Mouse (Mus musculus) forebrain, embryonic 15.5 days (tissue): ENCODE measurements around the gene Exosc1. TPM values are rescaled to one million over a fixed set of nuclear protein-coding genes. Genes with fewer than 3 reads are reported as not detected.

Experiments
- ATAC-seq: fragments of 200-750 bp; cut with Nextera tagmentation; replicated peaks from 2 replicates; pipeline ENCODE4 v1.8.0; 2017; ENCODE audit warnings: mild to moderate bottlenecking, moderate TSS enrichment, moderate library complexity
- H3K27ac ChIP-seq: fragments of 300-500 bp; sonication (generic); replicated peaks from 2 replicates; pipeline ENCODE4 v1.5.1; 2015; ENCODE audit warnings: mild to moderate bottlenecking, inconsistent platforms
- H3K27me3 ChIP-seq: fragments of 300-500 bp; sonication (generic); 2 replicates; pipeline ENCODE4 v1.6.1; 2015; ENCODE audit warnings: inconsistent platforms
- H3K36me3 ChIP-seq: fragments of 300-500 bp; sonication (generic); 2 replicates; pipeline ENCODE4 v1.6.1; 2015; ENCODE audit warnings: mild to moderate bottlenecking, inconsistent platforms
- H3K4me1 ChIP-seq: fragments of 300-500 bp; sonication (generic); 2 replicates; pipeline ENCODE4 v1.6.1; 2015; ENCODE audit warnings: inconsistent platforms
- H3K4me2 ChIP-seq: fragments of 300-500 bp; sonication (generic); replicated peaks from 2 replicates; pipeline ENCODE4 v1.6.1; 2015; ENCODE audit warnings: mild to moderate bottlenecking, inconsistent platforms
- H3K4me3 ChIP-seq: fragments of 300-500 bp; sonication (generic); 2 replicates; pipeline ENCODE4 v1.5.1; 2015; ENCODE audit warnings: mild to moderate bottlenecking, inconsistent platforms
- H3K9ac ChIP-seq: fragments of 300-500 bp; sonication (generic); replicated peaks from 2 replicates; pipeline ENCODE4 v1.6.1; 2015; ENCODE audit warnings: mild to moderate bottlenecking, inconsistent platforms
- H3K9me3 ChIP-seq: fragments of 300-500 bp; sonication (generic); 2 replicates; pipeline ENCODE4 v1.6.1; 2016; ENCODE audit warnings: inconsistent platforms
- WGBS: fragments of 180-500 bp; shearing (Covaris S2); methylation state at CpG from one replicate; pipeline ENCODE4 v1.1.7; 2015; ENCODE audit warnings: mixed read lengths; 5-methylcytosine and 5-hydroxymethylcytosine counted together
- polyA plus RNA-seq: library from polyadenylated mRNA; unstranded; fragments of >200 nt; fragmentation: Nextera tagmentation; extraction: Ambion mirVana; gene quantifications from 2 replicates; pipeline ENCODE4 v1.2.1, GENCODE M21; 2015

Gene Exosc1
- polyA plus RNA-seq, 1 experiment from 2014 or later: 76.8 TPM

DNA sequence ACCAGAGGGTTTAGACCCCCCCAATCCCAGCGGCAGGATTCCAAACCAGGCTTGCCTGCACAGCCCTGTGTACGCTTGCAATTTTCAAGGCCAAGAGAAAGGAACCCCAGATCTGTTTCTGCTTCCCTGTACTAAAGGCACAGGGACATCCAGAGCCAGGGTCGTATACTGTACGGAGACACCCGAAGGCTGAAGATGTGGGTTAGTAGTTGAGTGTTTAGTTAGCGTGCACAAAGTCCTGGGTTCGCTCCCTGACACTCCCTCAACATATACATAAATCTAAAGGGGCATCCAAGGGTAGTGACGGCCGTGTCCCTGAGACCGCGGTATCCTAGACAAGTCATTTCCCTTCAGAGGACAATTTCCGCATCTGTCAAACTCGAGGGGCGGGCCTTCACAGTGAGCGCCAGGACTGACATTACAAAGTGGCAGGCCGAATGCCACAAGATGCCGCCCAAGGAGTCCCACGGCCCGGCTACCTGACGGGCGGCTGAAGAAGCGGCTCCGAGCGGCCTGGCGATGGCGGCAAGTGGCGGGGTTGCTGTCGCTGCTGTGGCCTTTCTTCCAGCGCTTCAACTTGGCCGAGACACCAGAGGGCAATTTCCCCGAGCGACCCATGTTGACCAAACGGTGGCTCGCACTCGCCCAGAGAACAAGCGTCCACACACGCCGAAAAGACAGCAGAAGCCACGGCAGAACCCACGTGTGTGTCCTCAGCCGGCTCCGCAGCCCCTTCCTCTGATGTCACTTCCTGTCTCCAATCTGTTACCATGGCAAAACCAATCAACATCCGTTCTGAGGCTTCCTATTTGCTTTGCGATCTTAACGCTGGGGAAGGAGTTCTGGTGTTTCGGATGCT lies 37.5 kb downstream of the Exosc1 start, which contains the start of gene Rrp12:
Gene Rrp12, minus strand, starts transcription at position 714 of the 859 bp plus-strand sequence.
- 1% methylated on average over 46 of the region's 46 CpGs for WGBS
- peak within 1 kb of the TSS; percentile 62 for H3K4me3 ChIP-seq
- peak within 1 kb of the TSS; percentile 54 for H3K9ac ChIP-seq
- H3K36me3 ChIP-seq: 0 out of 2 replicates have a peak, but pooled peaks cover 4% of the 10 kb centered on the region
- peak; percentile 96 for ATAC-seq
- no peaks in the 10 kb centered on the region for H3K9me3 ChIP-seq
- H3K27me3 ChIP-seq: no peaks in the 10 kb centered on the region
- H3K4me2 ChIP-seq: peak within 1 kb of the TSS; percentile 80
- H3K4me1 ChIP-seq: peaks cover 17% of the 10 kb centered on the region
- no peak within 1 kb of the TSS for H3K27ac ChIP-seq

DNA sequence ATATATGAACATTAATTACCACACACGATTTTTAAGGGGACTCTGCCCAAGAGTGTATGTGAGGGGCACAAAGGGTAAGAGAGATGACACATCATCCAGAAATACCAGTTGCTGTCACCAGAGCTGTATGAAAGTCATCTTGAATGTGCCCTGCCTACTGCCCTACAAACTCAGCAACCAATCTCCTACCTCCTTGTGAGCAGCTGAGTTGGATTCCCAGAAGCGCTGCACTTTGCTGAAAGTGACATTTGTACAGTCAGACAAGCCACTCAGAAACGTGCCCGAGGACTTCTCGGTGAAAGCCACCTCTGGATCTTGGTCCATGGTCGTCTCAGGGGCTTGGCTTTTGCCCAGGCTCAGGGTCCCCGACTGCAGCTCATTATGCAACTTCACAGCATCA lies 38.3 kb downstream of the Exosc1 start:
- Histone ChIP-seq H3K36me3 (peaks cover 9% of the 10 kb centered on the region), H3K4me2 (peak overlapping the region; percentile 80), H3K4me3 (peak overlapping the region; percentile 62), H3K27ac (no peak overlapping the region), H3K9ac (peak overlapping the region; percentile 54), H3K9me3 (no peaks in the 10 kb centered on the region), H3K27me3 (no peaks in the 10 kb centered on the region), H3K4me1 (peaks cover 17% of the 10 kb centered on the region)
- ATAC-seq: no peak
- WGBS: 53% methylated on average over 7 of the region's 7 CpGs

- H3K9ac ChIP-seq: no peak overlapping the region
- no peaks in the 10 kb centered on the region for H3K27me3 ChIP-seq
- no peak overlapping the region for H3K4me2 ChIP-seq
- no peaks in the 10 kb centered on the region for H3K9me3 ChIP-seq
- no peak overlapping the region for H3K4me3 ChIP-seq
- H3K27ac ChIP-seq: no peak overlapping the region
- ATAC-seq: no peak
- H3K4me1 ChIP-seq: no peaks in the 10 kb centered on the region
- peaks cover 70% of the 10 kb centered on the region for H3K36me3 ChIP-seq
These were observed 45.0 kb downstream of the Exosc1 start for GRCm38 (mm10) chr19:41888191-41888590.

DNA sequence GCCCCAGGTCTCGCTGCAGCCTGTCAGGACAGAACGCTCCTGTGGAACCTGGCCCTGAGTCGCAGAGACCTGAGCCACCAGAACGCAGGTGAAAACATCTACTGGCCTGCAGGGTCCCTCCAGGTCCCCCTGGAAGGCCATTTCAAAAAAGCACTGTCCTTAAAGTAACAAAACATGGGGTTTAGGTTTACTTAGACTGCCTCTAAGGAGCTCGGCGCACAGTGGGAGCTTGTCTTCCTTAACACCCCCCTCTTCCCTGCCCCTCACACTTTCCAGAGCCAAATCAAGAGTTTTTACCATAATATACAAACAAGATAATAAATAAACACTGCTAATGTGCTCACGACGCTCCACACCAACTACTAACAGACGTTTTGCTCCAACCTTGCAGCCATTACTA lies 49.3 kb downstream of the Exosc1 start:
- Histone ChIP-seq H3K4me3 (no peak overlapping the region), H3K27me3 (no peaks in the 10 kb centered on the region), H3K4me1 (no peaks in the 10 kb centered on the region), H3K27ac (no peak overlapping the region), H3K9ac (no peak overlapping the region), H3K4me2 (no peak overlapping the region), H3K36me3 (peaks cover 71% of the 10 kb centered on the region), H3K9me3 (no peaks in the 10 kb centered on the region)
- WGBS: 94% methylated on average over 9 of the region's 9 CpGs
- no peak for ATAC-seq

DNA sequence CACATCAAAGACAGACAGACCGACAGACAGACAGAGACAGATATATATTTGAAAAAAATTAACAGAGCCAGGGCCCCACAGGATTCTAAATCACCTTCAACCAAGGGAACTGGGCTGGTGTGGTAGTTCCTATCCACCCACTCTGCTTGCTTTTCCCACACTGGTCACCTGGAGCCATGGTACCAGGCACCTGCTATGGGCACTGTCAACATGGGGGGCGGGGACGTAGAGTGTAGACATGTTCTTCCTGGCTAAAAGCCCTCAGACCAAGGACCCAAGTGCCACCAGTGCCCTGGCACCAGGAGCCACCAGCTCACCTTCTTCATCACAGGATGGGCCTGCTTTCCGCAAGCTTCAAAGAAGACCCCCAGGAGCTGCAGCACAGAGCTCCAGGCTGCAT lies 51.4 kb downstream of the Exosc1 start:
- H3K27ac ChIP-seq: no peak overlapping the region
- no peaks in the 10 kb centered on the region for H3K9me3 ChIP-seq
- ATAC-seq: no peak
- no peak overlapping the region for H3K4me2 ChIP-seq
- no peak overlapping the region for H3K4me3 ChIP-seq
- no peaks in the 10 kb centered on the region for H3K27me3 ChIP-seq
- 91% methylated on average over 4 of the region's 4 CpGs for WGBS
- no peaks in the 10 kb centered on the region for H3K4me1 ChIP-seq
- peaks cover 64% of the 10 kb centered on the region for H3K36me3 ChIP-seq
- H3K9ac ChIP-seq: no peak overlapping the region

GRCm38 (mm10) chr19:41874356-41874755 lies 58.9 kb downstream of the Exosc1 start:
- no peaks in the 10 kb centered on the region for H3K27me3 ChIP-seq
- WGBS: 95% methylated on average over 14 of the region's 14 CpGs
- no peaks in the 10 kb centered on the region for H3K9me3 ChIP-seq
- H3K4me2 ChIP-seq: no peak overlapping the region
- no peak overlapping the region for H3K9ac ChIP-seq
- no peak overlapping the region for H3K27ac ChIP-seq
- peaks cover 53% of the 10 kb centered on the region for H3K36me3 ChIP-seq
- H3K4me3 ChIP-seq: no peak overlapping the region
- no peak for ATAC-seq
- no peaks in the 10 kb centered on the region for H3K4me1 ChIP-seq

Other genes with a start within 250 kb of the Exosc1 start
- gene Slit1, start 189.8 kb downstream of the Exosc1 start, polyA plus RNA-seq: 17.5 and 21.0 TPM in 2 replicates
- gene Arhgap19, start 131.4 kb downstream of the Exosc1 start, polyA plus RNA-seq: 10.6 and 11.2 TPM in 2 replicates
- gene Frat1, start 103.5 kb downstream of the Exosc1 start, polyA plus RNA-seq: 34.7 and 35.1 TPM in 2 replicates
- gene Frat2, start 85.3 kb downstream of the Exosc1 start, polyA plus RNA-seq: 16.9 and 17.9 TPM in 2 replicates
- 16.7 and 17.3 TPM in 2 replicates for gene Rrp12, start 37.2 kb downstream of the Exosc1 start, polyA plus RNA-seq
- gene Pgam1, start 21.5 kb downstream of the Exosc1 start, polyA plus RNA-seq: 463 and 466 TPM in 2 replicates
- gene Zdhhc16, start 57 bp upstream of the Exosc1 start, polyA plus RNA-seq: 88.5 and 96.9 TPM in 2 replicates
- 34.8 and 36.4 TPM in 2 replicates for gene Mms19, start 47.7 kb upstream of the Exosc1 start, polyA plus RNA-seq
- gene Ubtd1, start 48.3 kb upstream of the Exosc1 start, polyA plus RNA-seq: 8.7 and 9.9 TPM in 2 replicates
- 0.36 and 0.51 TPM in 2 replicates for gene Ankrd2, start 102.6 kb upstream of the Exosc1 start, polyA plus RNA-seq
- gene Hoga1, start 112.2 kb upstream of the Exosc1 start, polyA plus RNA-seq: 0.96 and 1.2 TPM in 2 replicates
- not detected in 2 replicates for gene 4933411K16Rik, start 118.8 kb upstream of the Exosc1 start, polyA plus RNA-seq
- gene Morn4, start 152.9 kb upstream of the Exosc1 start, polyA plus RNA-seq: 163 and 169 TPM in 2 replicates
- gene Pi4k2a, start 157.0 kb upstream of the Exosc1 start, polyA plus RNA-seq: 29.4 and 33.6 TPM in 2 replicates
- gene Avpi1, start 195.6 kb upstream of the Exosc1 start, polyA plus RNA-seq: 7.2 and 8.1 TPM in 2 replicates
- gene Marveld1, start 214.0 kb upstream of the Exosc1 start, polyA plus RNA-seq: 1.7 and 2.6 TPM in 2 replicates
- gene Zfyve27, start 230.5 kb upstream of the Exosc1 start, polyA plus RNA-seq: 64.1 and 64.8 TPM in 2 replicates